Mouse (Mus musculus) megakaryocyte, embryonic 14.5 days (primary cell): ENCODE data around the gene Gpr12.

Experiments used
- FLI1 ChIP-seq: IDR thresholded peaks from 2 replicates; pipeline ENCODE4 v1.6.1; 2012; ENCODE audit warnings: low read length, inconsistent platforms, mixed read lengths
- GATA1 ChIP-seq: IDR thresholded peaks from 3 replicates; pipeline ENCODE4 v1.6.1; 2012; ENCODE audit warnings: mixed read lengths, low read length, inconsistent platforms, borderline replicate concordance

- TF ChIP-seq GATA1 = no peak
- TF ChIP-seq FLI1 = no peak
Measured at GRCm38 (mm10) chr5:146597503-146597874, 12.4 kb upstream of the Gpr12 start.
